Comparison of ENCODE assay signal across 8 mouse cellular contexts in the genomic region with DNA sequence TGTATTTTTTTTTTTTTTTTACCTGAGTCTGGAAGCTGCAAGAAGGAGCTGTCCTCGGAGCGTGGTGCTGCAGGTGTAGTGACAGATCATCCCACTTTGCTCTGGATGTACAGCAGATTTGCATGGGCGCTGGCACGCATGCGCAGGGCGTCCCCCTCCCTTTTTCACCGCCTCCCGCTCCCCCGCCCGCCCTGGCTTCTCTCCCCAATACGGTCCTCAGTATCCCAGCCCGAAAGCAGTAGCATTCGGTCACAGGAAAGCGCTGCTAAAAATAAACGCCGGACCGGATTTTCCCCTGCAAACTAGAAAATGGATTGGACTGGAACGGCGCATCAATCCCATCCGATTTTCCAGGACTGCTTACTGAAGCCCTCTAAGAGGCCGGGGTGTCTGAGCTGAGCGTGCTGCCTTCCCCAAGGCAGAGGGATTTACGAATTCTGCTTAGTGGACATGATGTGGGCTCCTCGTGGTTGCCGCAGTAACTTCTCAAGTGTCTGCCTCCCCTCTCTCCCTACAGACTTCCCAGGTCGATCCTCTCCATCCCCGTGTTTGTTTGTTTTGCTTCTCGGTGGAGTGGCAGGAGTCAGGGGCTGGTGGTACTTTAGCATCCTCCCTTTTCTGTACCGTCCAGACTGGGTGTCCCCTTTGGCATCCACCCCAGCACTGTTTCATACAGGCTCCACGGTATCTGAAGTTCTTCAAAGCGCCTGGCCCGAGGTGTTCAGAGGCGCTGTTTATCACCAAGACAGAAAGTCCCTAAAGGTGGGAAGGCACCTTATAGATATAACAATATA. TPM values are rescaled to one million over a fixed set of nuclear protein-coding genes. Genes with fewer than 3 reads are reported as not detected.
DNase-seq lines count a peak whose midpoint lies in the region; ATAC-seq lines count a peak whose summit lies in the region.

No protein-coding gene starts in this region.

- H3K9ac ChIP-seq in hindbrain, embryonic 15.5 days = peak overlapping the region; percentile 64

- peaks cover 17% of the 10 kb centered on the region for H3K4me1 ChIP-seq in hindbrain, embryonic 15.5 days (replicated peaks)
- peaks cover 8% of the 10 kb centered on the region for H3K4me1 ChIP-seq in midbrain, embryonic 10.5 days

- peak overlapping the region; percentile 59 for H3K4me3 ChIP-seq in hindbrain, embryonic 15.5 days
- peak overlapping the region; percentile 62 for H3K4me3 ChIP-seq in midbrain, embryonic 10.5 days

- no peaks in the 10 kb centered on the region for H3K36me3 ChIP-seq in hindbrain, embryonic 15.5 days
- no peaks in the 10 kb centered on the region for H3K36me3 ChIP-seq in midbrain, embryonic 10.5 days

- under 1% methylated on average over 33 of the region's 33 CpGs for WGBS in hindbrain, embryonic 15.5 days
- under 1% methylated on average over 33 of the region's 33 CpGs for WGBS in midbrain, embryonic 10.5 days

- peak; percentile 91 for DNase-seq in R1 (ENCODE audit: low read depth, low spot score)
- peak; percentile 97 to 98 for DNase-seq in cerebellum, postnatal 10 days
- DNase-seq in frontal cortex, postnatal 25 days (ENCODE audit: low spot score in 2 of 2) = peak; percentile 65 to 80
- DNase-seq in layer of hippocampus, postnatal 25 days (ENCODE audit: extremely low spot score in 1 of 2, low spot score in 1 of 2) = peak; percentile 76 to 79
- DNase-seq in midbrain, embryonic 10.5 days (ENCODE audit: low spot score) = peak; percentile 92
- peak; percentile 96 for DNase-seq in right cerebral cortex, postnatal 4 days

- H3K4me2 ChIP-seq in hindbrain, embryonic 15.5 days = peak overlapping the region; percentile 76

- ATAC-seq in hindbrain, embryonic 15.5 days (ENCODE audit: low FRiP score, low read depth) = peak; percentile 98
- ATAC-seq in megakaryocyte-erythroid progenitor cell, adult 5-6 weeks (replicated peaks; ENCODE audit: low FRiP score, low TSS enrichment, poor library complexity, severe bottlenecking) = no peak

- H3K27ac ChIP-seq in hindbrain, embryonic 15.5 days (replicated peaks) = peak overlapping the region; percentile 84
- peak overlapping the region; percentile 78 for H3K27ac ChIP-seq in midbrain, embryonic 10.5 days (replicated peaks)

- no peaks in the 10 kb centered on the region for H3K9me3 ChIP-seq in hindbrain, embryonic 15.5 days
- no peaks in the 10 kb centered on the region for H3K9me3 ChIP-seq in midbrain, embryonic 10.5 days (replicated peaks)

- H3K27me3 ChIP-seq in hindbrain, embryonic 15.5 days = no peaks in the 10 kb centered on the region
- H3K27me3 ChIP-seq in midbrain, embryonic 10.5 days (ENCODE audit: low read depth, poor library complexity, severe bottlenecking) = no peaks in the 10 kb centered on the region

RNA-seq across cellular contexts. Expression of gene Fgf12, which starts 0.5 kb away (rescaled TPM):
- 46.7 and 50.9 TPM in 2 replicates for polyA plus RNA-seq in hindbrain, embryonic 15.5 days (2015; fragmentation: Nextera tagmentation; extraction: Ambion mirVana)
- total RNA-seq in layer of hippocampus, postnatal 25 days (2021) = 100 to 1,000 TPM; 135 to 154 TPM
- 2.7 and 3.8 TPM in 2 replicates for polyA plus RNA-seq in midbrain, embryonic 10.5 days (2016; fragmentation: Nextera tagmentation; extraction: Ambion mirVana)
- not detected in 2 replicates for total RNA-seq in megakaryocyte-erythroid progenitor cell, adult 5-6 weeks (2014; fragmentation: Nextera tagmentation)
- not detected in 2 replicates for total RNA-seq in megakaryocyte-erythroid progenitor cell, adult 5-6 weeks (2017)

Comparison
In these comparisons a context has a peak if more than half of its experiments do, and no peak if none do; other contexts are left out.
1. RNA of gene Fgf12, which starts 0.5 kb away (total RNA-seq): 135 to 154 TPM in layer of hippocampus, postnatal 25 days; not detected in megakaryocyte-erythroid progenitor cell, adult 5-6 weeks; every median in the first group is over 100 times any median in the second.
2. Peak in every context shown above with its lines, with median percentiles within 50 percentile points of each other: DNase-seq.